10 mouse cellular contexts compared by ENCODE assay signal in genomic region chr15:63895560-63896353, GRCm38 (mm10). TPM values are rescaled to one million over a fixed set of nuclear protein-coding genes. Genes with fewer than 3 reads are reported as not detected.
DNase-seq lines count a peak whose midpoint lies in the region; ATAC-seq and TF ChIP-seq lines count a peak whose summit lies in the region.
"Not testable (repeated sequence)": the region's sequence is repeated elsewhere in the genome, so short reads cannot be mapped to it uniquely, and the experiment has no call there.
"Had no signal": no experiment of that assay in that cellular context is flagged by ENCODE, and none has a peak within 500 bp of the region (broad histone marks: within the 10 kb centered on the region; RNA-seq: fewer than 3 reads in every experiment).

No protein-coding gene starts in this region.

- not testable (repeated sequence) for H3K27me3 ChIP-seq in heart, embryonic 12.5 days (replicated peaks); kidney, embryonic 15.5 days; liver, embryonic 14.5 days (ENCODE audit: control insufficient read depth, insufficient read depth, low read length)

- not testable (repeated sequence) for H3K27ac ChIP-seq in heart, embryonic 12.5 days (ENCODE audit: poor library complexity, severe bottlenecking); kidney, embryonic 15.5 days; liver, embryonic 14.5 days

- H3K9me3 ChIP-seq in heart, embryonic 12.5 days (replicated peaks); kidney, embryonic 15.5 days (replicated peaks); liver, embryonic 14.5 days (ENCODE audit: control insufficient read depth, low read length): not testable (repeated sequence)

- H3K4me1 ChIP-seq in heart, embryonic 12.5 days (replicated peaks); kidney, embryonic 15.5 days; liver, embryonic 14.5 days (replicated peaks; ENCODE audit: control insufficient read depth in 2 of 2, insufficient read depth in 2 of 2, low read length in 1 of 2): not testable (repeated sequence)

- H3K9ac ChIP-seq in heart, embryonic 12.5 days; kidney, embryonic 15.5 days; liver, embryonic 14.5 days (replicated peaks): not testable (repeated sequence)

- H3K36me3 ChIP-seq in heart, embryonic 12.5 days; kidney, embryonic 15.5 days; liver, embryonic 14.5 days (replicated peaks; ENCODE audit: control insufficient read depth, insufficient read depth, low read depth): not testable (repeated sequence)

- peak overlapping the region; percentile 29; the same call in 1 of the 2 replicates for H3K4me2 ChIP-seq in heart, embryonic 12.5 days
- peak overlapping the region; percentile 35; the same call in 1 of the 2 replicates for H3K4me2 ChIP-seq in kidney, embryonic 15.5 days
- peak overlapping the region; percentile 40 for H3K4me2 ChIP-seq in liver, embryonic 14.5 days (ENCODE audit: low read depth)

- peak; percentile 13 for DNase-seq in adrenal gland, postnatal 25 days
- DNase-seq in embryo, embryonic 10.5 days (ENCODE audit: low spot score), result peak; percentile 71
- DNase-seq in liver, embryonic 14.5 days (ENCODE audit: low read depth in 3 of 3, low spot score in 3 of 3), result peak in 2 of 3 experiments; percentile 16 to 20
- peak; percentile 6 for DNase-seq in telencephalon, adult 2 months (ENCODE audit: low read depth, low spot score)

- peak; percentile 67 for TF ChIP-seq CTCF in liver, embryonic 14.5 days (IDR thresholded peaks at IDR 0.05; ENCODE audit: low read depth)

- H3K4me3 ChIP-seq in heart, embryonic 12.5 days; liver, embryonic 14.5 days (ENCODE audit: insufficient read depth in 1 of 2, low read depth in 2 of 2, low read length in 2 of 2): not testable (repeated sequence)
- 0 out of 2 replicates have a peak overlapping the region, but pooled peaks have one; percentile 10 for H3K4me3 ChIP-seq in kidney, embryonic 15.5 days (replicated peaks)

- WGBS in heart, embryonic 12.5 days, result 28% methylated on average over 9 of the region's 9 CpGs
- WGBS in kidney, embryonic 15.5 days, result 34% methylated on average over 9 of the region's 9 CpGs
- WGBS in liver, embryonic 14.5 days (ENCODE audit: insufficient replicate concordance), result 20% methylated on average over 9 of the region's 9 CpGs

- not testable (repeated sequence) for TF ChIP-seq EP300 in liver, embryonic 14.5 days (IDR thresholded peaks at IDR 0.05; ENCODE audit: low read depth)

- peak; percentile 85 for ATAC-seq in CD4-positive, CD25-positive, alpha-beta regulatory T cell, adult 4 months
- not testable (repeated sequence) for ATAC-seq in heart, embryonic 12.5 days (ENCODE audit: insufficient number of reproducible peaks, low FRiP score); kidney, embryonic 15.5 days (replicated peaks; ENCODE audit: low FRiP score); liver, embryonic 14.5 days (ENCODE audit: insufficient read depth)
- peak; percentile 43; the same call in 1 of the 2 replicates for ATAC-seq in monocyte, adult 5-6 weeks (replicated peaks; ENCODE audit: insufficient number of reproducible peaks, low FRiP score, low TSS enrichment, poor library complexity, severe bottlenecking)

RNA-seq across cellular contexts. Expression of gene Gsdmc4, which starts 16.3 kb away (rescaled TPM):
- not detected for polyA plus RNA-seq in CD4-positive, CD25-positive, alpha-beta regulatory T cell, adult 4 months (2017; shearing (Covaris generic))
- total RNA-seq in adrenal gland, postnatal 25 days (2021), result not detected in 2 replicates
- not detected in 2 replicates for polyA plus RNA-seq in heart, embryonic 12.5 days (2016; fragmentation: Nextera tagmentation; extraction: Ambion mirVana)
- 0.09 and 0.58 TPM in 2 replicates for polyA plus RNA-seq in kidney, embryonic 15.5 days (2015; fragmentation: Nextera tagmentation; extraction: Ambion mirVana)
- 0.02 TPM in 1 of 2 replicates, not detected in the other for polyA plus RNA-seq in liver, embryonic 14.5 days (2012; rRNA removed)
- not detected in 2 replicates for polyA plus RNA-seq in liver, embryonic 14.5 days (2014; fragmentation: Nextera tagmentation; extraction: Ambion mirVana)
- total RNA-seq in monocyte, adult 5-6 weeks (2017), result 0.97 TPM in 1 of 3 replicates, not detected in the others
- total RNA-seq: left cerebral cortex, postnatal 10 days had no signal

RNA-seq across cellular contexts. Expression of gene Gsdmc3, which starts 17.4 kb away (rescaled TPM):
- polyA plus RNA-seq in CD4-positive, CD25-positive, alpha-beta regulatory T cell, adult 4 months (2017; shearing (Covaris generic)), result under 1 TPM in 1 of 2 experiments, not detected in 1; 0.26 TPM
- total RNA-seq in adrenal gland, postnatal 25 days (2021), result not detected in 2 replicates
- not detected in 2 replicates for polyA plus RNA-seq in heart, embryonic 12.5 days (2016; fragmentation: Nextera tagmentation; extraction: Ambion mirVana)
- 2.6 and 6.6 TPM in 2 replicates for polyA plus RNA-seq in kidney, embryonic 15.5 days (2015; fragmentation: Nextera tagmentation; extraction: Ambion mirVana)
- not detected in 2 replicates for polyA plus RNA-seq in liver, embryonic 14.5 days (2012; rRNA removed)
- not detected in 2 replicates for polyA plus RNA-seq in liver, embryonic 14.5 days (2014; fragmentation: Nextera tagmentation; extraction: Ambion mirVana)
- not detected in 3 replicates for total RNA-seq in monocyte, adult 5-6 weeks (2017)
- total RNA-seq: left cerebral cortex, postnatal 10 days had no signal
- polyA plus RNA-seq: gonadal fat pad, adult 2 months had no signal

RNA-seq across cellular contexts. Expression of gene Gsdmc2, which starts 50.8 kb away (rescaled TPM):
- not detected for polyA plus RNA-seq in CD4-positive, CD25-positive, alpha-beta regulatory T cell, adult 4 months (2017; shearing (Covaris generic))
- total RNA-seq in adrenal gland, postnatal 25 days (2021), result not detected in 2 replicates
- not detected in 2 replicates for polyA plus RNA-seq in heart, embryonic 12.5 days (2016; fragmentation: Nextera tagmentation; extraction: Ambion mirVana)
- 5.0 and 14.3 TPM in 2 replicates for polyA plus RNA-seq in kidney, embryonic 15.5 days (2015; fragmentation: Nextera tagmentation; extraction: Ambion mirVana)
- not detected in 2 replicates for polyA plus RNA-seq in liver, embryonic 14.5 days (2012; rRNA removed)
- not detected in 2 replicates for polyA plus RNA-seq in liver, embryonic 14.5 days (2014; fragmentation: Nextera tagmentation; extraction: Ambion mirVana)
- total RNA-seq in monocyte, adult 5-6 weeks (2017), result not detected in 3 replicates
- total RNA-seq: left cerebral cortex, postnatal 10 days had no signal
- polyA plus RNA-seq: gonadal fat pad, adult 2 months had no signal

Comparison
In these comparisons a context has a peak if more than half of its experiments do, and no peak if none do; other contexts are left out.
1. DNase-seq: peak in every context shown above with its lines; median percentile 71 in embryo, embryonic 10.5 days; 18 in liver, embryonic 14.5 days; 13 in adrenal gland, postnatal 25 days; 6 in telencephalon, adult 2 months.